Mouse (Mus musculus) cerebral cortex, adult 2 months (tissue): ENCODE measurements around the gene Pcdh9.

ENCODE experiments used
- WGBS: fragments of 180-500 bp; shearing (Covaris S2); methylation state at CpG from one replicate; pipeline ENCODE4 v1.1.7; 2018; 5-methylcytosine and 5-hydroxymethylcytosine counted together

The Pcdh9 gene

DNA sequence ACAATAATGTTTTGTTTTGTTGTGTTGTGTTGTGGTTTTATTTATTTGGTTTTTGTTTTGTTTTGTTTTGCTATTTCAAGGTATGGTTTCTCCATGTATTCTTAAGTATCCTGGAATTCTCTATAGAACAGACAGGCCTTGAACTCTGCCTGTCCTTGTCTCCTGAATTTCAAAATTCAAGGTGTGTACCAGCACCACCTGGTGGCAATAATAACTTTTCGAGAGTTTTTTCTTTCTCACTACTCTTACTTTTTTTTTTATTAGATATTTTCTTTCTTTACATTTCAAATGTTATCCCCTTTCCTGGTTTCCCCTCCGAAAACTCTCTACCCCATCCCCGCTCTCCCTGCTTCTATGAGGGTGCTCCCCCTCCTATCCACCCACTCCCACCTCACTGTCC lies 536.3 kb downstream of the Pcdh9 start:
- WGBS = 92% methylated on average over 3 of the region's 3 CpGs

DNA sequence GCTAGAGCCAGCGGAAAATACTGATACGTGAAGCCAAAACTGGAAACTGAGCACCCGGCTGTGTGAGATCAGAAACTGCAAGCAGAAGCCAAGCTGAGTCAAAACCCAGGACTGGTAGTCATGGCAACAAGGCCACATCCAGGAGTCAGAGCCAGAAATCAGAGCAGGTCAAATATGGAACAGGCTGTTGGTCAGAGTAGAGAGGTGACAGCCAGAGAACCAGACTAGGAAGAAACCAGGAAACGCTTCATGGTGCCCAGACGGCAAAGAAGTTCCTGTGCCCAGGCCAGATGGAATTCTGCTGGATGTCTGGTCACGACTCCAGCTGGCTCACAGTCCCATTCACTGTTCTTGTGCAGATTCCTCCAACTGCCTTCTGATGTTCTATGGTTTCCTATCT lies 539.6 kb downstream of the Pcdh9 start:
- 26% methylated on average over 6 of the region's 6 CpGs for WGBS

DNA sequence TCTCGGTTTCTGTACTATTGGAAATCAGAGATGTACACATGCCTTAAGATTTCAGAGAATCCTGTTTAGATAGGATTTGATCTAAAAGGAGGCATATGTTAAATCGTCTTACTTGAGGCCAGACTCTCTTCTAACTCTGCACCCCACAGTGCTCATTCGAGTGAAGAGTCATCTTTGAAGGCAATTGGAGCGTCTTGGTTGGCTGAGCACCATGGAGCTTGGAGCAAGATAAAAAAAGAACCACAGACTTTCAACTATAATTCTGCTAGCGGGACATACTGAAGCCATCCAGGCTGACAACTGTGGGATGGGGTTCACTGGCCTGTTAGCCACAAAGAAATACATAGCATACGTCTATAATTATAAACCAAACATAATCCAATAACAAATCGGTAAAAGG lies 541.3 kb downstream of the Pcdh9 start:
- WGBS = 66% methylated on average over 7 of the region's 7 CpGs

DNA sequence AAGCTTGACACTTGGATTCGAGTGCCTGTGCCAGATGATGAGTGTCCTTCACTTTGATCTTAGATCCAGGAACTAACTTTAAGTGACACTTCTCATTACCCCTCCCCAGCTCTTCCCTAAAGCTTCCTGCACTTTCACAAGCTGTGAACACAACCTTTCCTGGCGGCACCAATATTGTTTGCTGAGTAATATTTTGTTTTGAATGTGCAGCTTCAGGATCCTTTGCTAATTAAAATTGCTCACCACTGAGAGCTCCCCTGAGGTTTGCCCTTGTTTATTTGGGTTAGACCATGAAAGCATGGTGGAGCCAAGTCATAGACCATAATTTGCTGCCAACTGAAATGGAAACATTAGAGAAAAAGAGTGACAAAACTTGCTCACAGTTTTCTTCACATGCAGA lies 543.4 kb downstream of the Pcdh9 start:
- 54% methylated on average over 2 of the region's 2 CpGs for WGBS

DNA sequence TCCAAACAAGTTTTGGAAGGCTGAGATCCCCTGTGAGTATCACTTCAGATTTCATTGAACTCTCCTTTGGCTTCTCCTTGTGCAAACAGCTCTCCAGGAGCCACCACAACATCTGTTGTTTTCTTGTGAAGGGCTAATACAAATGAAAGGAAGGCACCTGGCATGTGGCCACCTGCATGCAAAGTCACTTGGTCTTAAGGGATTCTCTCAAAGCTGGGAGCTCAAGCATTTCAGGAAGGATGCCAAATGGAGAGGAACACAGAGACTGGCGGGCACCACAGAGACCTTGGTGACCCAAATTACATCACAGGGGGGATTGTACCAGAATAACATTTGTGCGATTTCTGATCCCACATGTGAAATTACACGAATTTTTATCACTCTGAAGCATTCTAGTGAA lies 547.7 kb downstream of the Pcdh9 start:
- WGBS = 66% methylated on average over 3 of the region's 3 CpGs

DNA sequence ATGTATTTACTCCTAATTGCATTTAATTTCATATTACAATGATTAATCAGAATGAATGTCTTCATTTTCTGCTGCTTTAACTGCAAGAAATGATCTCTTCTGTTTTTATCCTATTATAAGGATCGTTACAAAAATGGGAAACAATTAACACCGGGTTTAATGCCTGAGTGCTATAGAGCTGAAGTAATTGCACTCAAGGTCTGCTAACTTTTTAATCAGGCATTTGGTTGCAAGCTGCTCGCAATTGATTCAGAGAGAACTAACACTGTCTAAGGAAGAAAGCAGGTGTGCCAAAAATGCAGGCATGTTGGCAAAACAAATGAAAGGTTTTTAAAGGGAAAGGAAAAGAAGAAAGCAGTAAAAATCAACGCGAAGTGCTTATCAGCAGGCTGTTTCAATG lies 549.1 kb downstream of the Pcdh9 start:
- WGBS = 44% methylated on average over 5 of the region's 5 CpGs

DNA sequence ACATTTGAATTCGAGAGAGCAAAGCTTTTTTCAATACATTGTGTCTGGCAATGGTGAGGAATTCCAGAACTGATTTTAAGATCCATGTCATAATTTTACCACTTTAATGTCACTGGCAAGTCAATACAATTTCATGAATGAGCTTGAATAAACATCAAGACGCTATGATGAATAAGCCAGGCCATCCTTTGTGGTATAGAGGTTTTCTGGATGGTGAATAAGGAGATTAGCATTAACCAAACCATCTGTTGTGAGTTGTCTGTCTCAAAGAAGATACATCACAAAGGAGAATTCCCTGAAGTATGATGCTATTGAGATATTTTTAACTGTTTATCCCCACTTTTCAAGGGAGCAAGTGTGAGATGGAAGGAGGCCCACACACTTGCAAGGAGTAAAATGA lies 602.1 kb downstream of the Pcdh9 start:
- WGBS = 43% methylated on average over 2 of the region's 2 CpGs

DNA sequence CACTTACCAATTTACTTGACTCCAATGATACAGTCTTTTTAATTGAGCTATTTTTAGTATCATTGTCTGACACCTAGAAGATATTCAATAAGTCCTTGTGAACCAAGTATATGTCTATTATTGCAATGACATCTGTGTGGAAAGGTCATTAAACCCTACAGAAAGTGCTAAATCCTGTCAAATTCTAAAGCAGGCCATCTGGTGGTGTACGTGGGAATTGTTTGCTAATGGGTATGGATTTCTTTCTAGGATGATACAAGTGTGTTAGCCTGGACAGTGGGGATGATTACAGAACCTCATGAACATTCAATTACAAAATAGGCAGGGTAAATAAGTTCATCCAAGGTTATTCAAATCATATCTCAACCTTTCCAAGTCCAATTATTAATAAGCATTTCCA lies 602.8 kb downstream of the Pcdh9 start:
- WGBS = 35% methylated on average over 1 of the region's 1 CpGs

DNA sequence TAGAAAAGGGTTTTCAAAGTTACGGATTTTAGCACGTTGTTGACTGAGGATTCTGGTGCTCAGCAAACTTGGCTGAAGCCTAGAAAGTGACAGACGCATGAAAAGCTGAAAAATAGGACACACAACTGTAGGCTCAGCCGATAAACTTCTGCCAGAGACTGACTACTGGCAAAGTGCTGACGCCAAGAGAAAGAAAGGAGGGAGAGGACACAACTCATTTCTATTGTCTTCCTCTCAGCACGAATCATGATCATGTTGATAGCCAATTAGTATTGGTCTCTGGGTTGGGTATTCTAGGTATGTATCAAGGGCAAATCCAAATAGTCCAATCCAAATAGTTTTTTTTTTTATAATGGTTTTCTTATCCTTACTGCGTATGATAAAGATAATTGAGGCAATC lies 605.3 kb downstream of the Pcdh9 start:
- 46% methylated on average over 7 of the region's 7 CpGs for WGBS

DNA sequence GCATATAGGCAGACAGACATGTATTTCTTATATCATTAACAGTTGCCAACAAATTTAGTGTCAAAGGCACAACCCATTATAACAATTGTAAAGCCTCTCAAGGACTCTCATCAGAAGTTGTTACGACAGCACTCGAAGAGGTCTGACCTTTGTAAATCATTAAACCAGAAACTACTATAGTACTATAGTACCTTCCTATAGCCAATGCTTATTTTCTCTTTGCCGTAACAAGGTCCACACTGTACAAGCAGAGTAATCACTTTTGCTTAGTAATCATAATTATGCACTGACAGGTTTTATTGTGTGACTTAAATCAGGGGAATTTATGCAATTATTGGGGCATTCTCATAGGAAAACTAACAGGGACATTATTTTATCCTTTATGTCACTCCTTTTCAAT lies 606.5 kb downstream of the Pcdh9 start:
- 96% methylated on average over 3 of the region's 3 CpGs for WGBS

DNA sequence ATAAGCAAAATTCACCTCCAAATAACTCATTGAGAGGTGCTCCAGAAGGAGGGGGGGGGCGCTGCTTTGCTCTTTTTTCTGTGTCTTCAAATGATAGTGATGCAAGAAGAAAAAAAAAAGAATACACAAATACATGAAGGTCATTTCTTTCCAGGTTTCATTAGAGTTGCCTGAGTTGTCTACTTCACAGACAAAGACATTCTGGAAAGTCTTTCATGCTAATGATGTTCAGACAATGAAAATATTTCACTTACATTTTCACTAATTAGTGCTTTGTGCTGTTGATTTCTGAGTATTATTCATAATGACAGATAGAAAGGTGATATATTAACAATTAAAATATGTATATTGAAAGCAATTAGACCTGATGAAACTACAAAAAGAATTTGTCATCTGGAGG lies 637.1 kb downstream of the Pcdh9 start:
- WGBS = 100% methylated on average over 1 of the region's 1 CpGs

DNA sequence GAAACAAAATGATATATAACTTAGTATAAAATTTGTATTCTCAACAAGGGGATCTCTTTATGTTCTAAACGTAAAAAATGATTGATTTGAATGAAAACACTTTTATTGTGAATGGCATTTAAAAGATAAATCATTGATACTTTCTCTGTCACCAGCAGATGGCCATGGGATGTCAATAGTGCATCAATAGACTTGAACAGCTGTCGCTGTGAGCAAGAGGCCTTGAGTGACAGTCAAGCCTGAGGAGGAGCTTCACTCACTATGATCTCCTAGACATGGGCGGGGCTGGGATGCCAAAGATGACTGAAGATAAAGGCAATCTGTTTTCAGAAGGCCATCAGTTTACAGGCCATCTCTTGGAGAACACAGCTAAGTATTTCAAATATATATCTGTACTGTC lies 650.2 kb downstream of the Pcdh9 start:
- WGBS = 82% methylated on average over 3 of the region's 3 CpGs

DNA sequence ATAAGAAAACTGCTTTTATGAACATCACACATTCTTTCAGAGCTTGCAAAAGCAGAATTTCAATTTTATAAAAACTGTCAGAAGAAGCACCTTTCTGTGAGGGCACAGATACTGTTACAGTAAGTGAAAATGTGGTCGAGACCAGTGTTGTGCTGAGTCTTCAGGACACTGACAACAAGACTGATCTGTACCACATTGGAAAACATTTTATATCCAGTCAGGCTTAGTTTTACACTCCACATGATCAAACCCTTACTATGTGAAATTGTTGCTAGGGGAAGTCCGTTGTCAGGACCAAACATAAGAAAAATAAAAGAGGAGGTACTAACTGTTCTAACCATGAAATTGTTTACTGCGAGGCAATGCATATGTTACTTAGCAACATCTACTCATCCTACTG lies 656.1 kb downstream of the Pcdh9 start:
- 60% methylated on average over 3 of the region's 3 CpGs for WGBS

DNA sequence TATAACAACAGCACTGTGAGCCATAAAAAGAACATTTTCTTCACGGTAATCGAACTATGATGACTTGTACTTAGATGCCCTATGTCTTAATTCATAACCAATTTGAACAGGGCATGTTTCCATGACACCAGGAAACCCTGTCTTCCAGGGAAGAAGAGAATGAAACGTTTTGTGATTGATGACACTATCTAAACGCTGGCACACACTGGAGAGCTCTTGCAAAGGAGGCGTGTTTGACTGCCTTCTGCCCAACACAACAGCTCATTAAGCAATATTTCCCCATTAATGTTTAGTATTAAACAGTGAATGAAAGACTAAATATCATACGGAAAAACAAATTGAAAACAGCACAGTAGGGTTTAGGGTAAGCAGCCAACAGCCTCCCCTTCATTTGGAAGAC lies 656.9 kb downstream of the Pcdh9 start:
- 44% methylated on average over 6 of the region's 6 CpGs for WGBS

DNA sequence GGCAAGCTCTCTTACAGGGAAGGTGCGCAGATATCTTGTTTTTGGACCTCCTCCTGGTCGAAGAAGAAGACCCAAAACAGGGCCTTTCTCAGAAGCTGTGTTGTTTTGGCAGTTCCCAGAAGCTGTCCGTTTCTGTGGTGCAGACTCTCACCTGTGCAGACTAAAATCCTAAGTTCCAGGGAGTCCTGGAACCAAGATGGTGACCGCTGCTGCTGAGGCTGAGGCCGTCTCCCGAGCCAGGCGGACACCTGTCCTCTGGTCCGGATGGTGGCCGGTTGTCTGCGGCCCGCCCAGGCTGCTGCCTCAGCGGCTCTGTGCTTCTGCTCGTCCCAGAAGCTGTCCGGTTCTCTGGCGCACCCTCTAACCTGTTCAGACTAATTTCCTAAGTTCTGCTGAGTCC lies 675.6 kb downstream of the Pcdh9 start:
- WGBS = 98% methylated on average over 14 of the region's 15 CpGs

DNA sequence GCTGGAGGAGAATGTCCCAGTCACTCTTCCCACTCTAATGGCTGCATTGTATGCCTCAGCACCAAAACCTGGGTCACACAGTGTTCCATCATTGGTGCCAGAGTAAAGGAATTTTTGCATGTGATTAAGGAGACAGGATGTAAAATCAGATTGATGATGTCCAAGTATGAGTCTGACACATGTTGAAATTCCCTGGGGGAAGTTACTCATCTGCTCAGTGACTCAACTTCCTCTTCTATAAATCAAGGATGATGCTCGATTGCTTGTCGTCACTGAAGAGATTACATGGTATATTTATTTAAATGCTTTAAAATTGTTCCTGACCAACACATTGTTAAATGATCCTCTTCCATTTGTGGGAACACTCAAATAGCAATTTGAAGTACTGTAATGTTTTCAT lies 690.7 kb downstream of the Pcdh9 start:
- 75% methylated on average over 2 of the region's 2 CpGs for WGBS

DNA sequence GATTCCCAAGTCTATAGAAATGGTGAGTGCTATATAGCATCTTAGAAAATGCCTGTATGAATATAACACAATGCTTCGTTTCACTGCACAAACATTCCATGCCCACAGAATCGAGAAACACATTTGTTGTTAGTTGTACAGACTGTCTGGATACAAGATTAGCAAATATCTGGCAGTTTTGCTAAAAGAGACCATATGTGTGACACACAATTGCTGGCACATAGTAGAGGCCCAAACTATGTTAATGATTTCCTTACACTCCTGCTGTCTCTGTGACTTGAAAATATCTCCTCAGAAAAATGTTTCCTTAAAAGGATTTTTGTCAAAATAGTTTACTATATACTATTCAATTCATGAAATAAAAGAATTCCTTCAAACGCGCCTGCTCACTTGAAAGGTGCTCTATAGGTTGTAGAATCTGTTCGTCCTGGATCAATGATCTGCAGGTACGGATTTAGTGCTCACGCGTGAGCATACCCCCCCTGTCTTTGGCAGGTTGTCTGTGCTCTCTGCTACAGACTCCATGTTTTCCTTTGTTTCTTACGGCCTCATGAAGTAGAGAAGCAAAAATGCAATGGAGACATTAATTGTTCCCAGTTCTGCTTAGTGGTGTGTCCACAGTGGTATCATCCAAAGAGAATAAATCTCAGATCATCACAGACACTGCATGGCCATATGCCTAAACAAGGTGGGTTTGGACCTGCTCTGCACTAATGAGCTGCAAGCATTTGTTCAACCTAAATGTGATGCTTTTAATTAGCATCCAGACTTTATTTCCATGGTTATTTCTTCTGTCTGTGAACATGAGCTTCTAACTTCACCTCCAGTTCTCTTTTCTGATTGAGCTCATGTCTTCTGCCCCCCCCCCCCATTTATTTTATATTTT lies 707.6 kb downstream of the Pcdh9 start:
- WGBS = 49% methylated on average over 9 of the region's 9 CpGs

DNA sequence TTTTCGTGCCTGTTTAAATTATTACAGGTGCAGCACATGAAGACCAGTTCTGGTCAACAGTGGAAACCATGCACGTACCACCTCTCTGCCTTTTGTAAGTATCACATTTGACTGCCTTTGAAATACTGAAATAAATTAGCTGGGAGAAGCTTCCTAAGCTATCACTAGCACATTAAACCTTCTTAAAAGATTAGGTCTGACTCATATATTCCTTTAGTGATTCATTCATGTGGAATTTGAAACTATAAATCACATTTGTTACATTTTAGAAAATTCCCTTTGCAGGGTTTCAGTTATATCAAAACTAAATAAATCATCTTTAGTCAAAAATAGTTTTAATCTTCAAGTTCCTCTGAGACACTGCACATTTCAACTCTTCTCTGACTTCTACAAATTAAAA lies 722.1 kb downstream of the Pcdh9 start:
- WGBS = 61% methylated on average over 2 of the region's 2 CpGs

DNA sequence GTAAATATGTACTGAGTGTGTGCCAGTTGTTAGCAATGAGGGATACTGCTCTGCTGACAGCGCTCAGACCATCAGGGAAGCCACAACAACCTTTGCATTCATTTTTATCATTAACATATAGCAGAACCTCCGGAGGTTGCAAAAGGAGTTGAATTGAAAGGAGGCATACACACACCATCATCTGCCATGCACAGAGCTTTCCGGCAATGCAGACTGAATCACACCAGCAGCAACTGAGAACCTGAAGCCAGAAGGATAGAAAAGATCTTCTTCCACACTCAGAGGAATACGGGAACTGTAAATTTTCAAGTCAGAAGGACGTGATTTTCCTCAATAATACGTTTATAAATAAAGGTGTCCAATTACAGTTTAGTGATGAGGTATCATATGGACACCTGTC lies 747.1 kb downstream of the Pcdh9 start:
- 74% methylated on average over 6 of the region's 6 CpGs for WGBS

DNA sequence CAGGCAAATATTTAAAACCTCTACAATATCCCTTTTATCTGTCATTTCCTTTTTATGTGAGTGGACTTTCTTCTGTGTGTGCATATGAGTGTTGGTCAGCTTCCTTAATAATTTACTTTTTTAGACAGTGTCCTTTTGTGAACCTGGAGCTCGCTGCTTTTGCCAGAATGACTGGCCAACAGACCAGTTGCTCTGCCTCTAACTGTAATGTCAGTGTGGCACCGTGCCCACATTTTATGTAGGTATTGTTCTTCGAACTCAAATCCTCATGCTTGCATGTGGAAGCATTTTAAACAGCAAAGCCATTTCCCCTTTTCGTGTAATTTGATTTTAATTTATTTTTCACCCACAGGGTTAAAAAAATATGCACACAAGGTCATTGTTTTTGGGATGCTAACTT lies 748.4 kb downstream of the Pcdh9 start:
- 80% methylated on average over 4 of the region's 4 CpGs for WGBS

DNA sequence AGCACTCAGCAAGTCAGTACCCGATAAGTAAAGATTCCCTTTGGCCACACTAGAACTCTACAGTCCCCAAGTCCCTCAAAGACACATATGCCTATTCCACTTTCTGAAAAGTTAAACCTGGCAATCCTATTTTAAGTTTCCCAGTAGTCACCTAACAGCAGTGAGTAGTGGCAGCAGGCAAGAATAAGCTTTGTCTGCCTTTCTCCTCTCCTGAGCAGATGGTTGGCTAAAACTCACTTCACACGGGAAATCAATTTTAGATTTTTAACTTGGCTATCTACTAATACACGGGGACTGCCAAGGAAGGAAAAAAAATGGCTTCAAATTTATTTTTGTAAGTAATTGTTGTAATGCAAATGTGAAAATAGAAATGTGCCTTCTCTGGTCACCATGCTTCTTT lies 763.5 kb downstream of the Pcdh9 start:
- WGBS = 52% methylated on average over 3 of the region's 3 CpGs

DNA sequence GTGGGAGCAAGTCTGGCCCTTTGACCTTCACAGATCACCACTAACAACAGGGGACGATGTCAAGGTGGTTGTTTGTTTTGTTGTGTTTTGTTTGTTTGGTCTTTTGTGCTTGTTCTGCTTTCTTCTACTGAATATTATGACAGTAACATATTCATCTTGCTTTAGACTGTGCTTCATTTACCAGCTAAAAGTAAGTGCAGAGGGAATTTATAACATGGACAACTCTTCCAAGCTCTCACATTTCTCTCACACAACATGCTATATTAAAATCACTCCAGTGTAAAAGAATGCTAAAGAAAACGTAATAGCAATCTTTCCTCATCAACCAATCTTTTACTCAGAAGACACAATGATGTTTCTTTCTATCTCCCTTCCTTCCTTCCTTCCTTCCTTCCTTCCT lies 787.7 kb downstream of the Pcdh9 start:
- WGBS = 41% methylated on average over 2 of the region's 2 CpGs

DNA sequence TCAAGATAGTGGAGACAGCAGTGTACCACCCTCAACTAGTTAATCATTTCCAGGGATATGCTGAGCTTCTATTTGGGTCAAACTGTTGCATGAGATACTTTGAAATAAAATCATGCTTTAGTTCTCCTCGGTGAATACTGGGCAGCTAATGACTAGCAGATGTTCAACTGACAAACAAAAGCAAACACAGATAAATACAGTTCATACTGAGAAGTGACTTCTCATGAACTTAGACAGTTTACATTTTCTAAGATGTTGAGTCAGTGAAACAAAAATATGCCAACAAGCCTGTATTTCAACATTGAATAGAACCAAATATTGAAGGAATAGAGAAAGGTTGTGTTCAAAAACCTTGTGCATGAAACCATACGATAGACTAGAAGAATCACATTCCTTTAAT lies 795.4 kb downstream of the Pcdh9 start:
- 67% methylated on average over 2 of the region's 2 CpGs for WGBS

DNA sequence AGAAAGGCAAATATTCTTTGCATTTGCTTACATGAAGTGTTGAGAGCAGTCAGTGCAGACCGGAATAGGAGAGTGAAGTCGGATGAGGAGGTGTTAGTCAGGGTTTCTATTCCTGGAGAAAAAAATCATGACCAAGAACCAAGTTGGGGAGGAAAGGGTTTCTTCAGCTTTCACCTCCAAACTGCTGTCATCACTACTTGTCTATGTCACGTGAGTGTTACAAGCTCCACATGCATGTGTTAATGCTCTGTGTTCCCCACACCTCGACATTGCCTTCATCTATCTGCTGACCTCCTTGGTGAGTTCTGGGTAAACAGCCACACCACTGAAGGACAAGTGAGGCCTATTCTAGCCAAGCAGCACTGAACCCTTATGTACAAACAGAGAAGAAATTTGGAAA lies 797.7 kb downstream of the Pcdh9 start:
- 58% methylated on average over 4 of the region's 4 CpGs for WGBS
